Mouse (Mus musculus) neural tube, embryonic 15.5 days (tissue): Measurements from ENCODE around the gene Oxt. TPM values are rescaled to one million over a fixed set of nuclear protein-coding genes. Genes with fewer than 3 reads are reported as not detected.
"Not testable (repeated sequence)": the region's sequence is repeated elsewhere in the genome, so short reads cannot be mapped to it uniquely, and the experiment has no call there.

Experiments
- ATAC-seq: fragments of 200-750 bp; cut with Nextera tagmentation; 2 replicates; pipeline ENCODE4 v1.8.0; 2017; ENCODE audit warnings: mild to moderate bottlenecking, moderate TSS enrichment, moderate library complexity; ENCODE audit not compliant: low FRiP score
- H3K27ac ChIP-seq: fragments of 300-500 bp; sonication (generic); replicated peaks from 2 replicates; pipeline ENCODE4 v1.5.1; 2015; ENCODE audit warnings: mild to moderate bottlenecking, inconsistent platforms
- H3K27me3 ChIP-seq: fragments of 300-500 bp; sonication (generic); replicated peaks from 2 replicates; pipeline ENCODE4 v1.6.1; 2015; ENCODE audit warnings: inconsistent platforms
- H3K36me3 ChIP-seq: fragments of 300-500 bp; sonication (generic); 2 replicates; pipeline ENCODE4 v1.6.1; 2015; ENCODE audit warnings: inconsistent platforms
- H3K4me1 ChIP-seq: fragments of 300-500 bp; sonication (generic); 2 replicates; pipeline ENCODE4 v1.6.1; 2015; ENCODE audit warnings: inconsistent platforms
- H3K4me2 ChIP-seq: fragments of 300-500 bp; sonication (generic); 2 replicates; pipeline ENCODE4 v1.6.1; 2015; ENCODE audit warnings: inconsistent platforms, mild to moderate bottlenecking, moderate library complexity
- H3K4me3 ChIP-seq: fragments of 300-500 bp; sonication (generic); replicated peaks from 2 replicates; pipeline ENCODE4 v1.5.1; 2015; ENCODE audit warnings: mild to moderate bottlenecking, inconsistent platforms
- H3K9ac ChIP-seq: fragments of 300-500 bp; sonication (generic); replicated peaks from 2 replicates; pipeline ENCODE4 v1.6.1; 2015; ENCODE audit warnings: mild to moderate bottlenecking, inconsistent platforms
- H3K9me3 ChIP-seq: fragments of 300-500 bp; sonication (generic); replicated peaks from 2 replicates; pipeline ENCODE4 v1.6.1; 2016; ENCODE audit warnings: inconsistent platforms
- WGBS: fragments of 180-500 bp; shearing (Covaris S2); methylation state at CpG from one replicate; pipeline ENCODE4 v1.1.7; 2015; ENCODE audit warnings: mixed read lengths; 5-methylcytosine and 5-hydroxymethylcytosine counted together
- polyA plus RNA-seq: library from polyadenylated mRNA; unstranded; fragments of >200 nt; fragmentation: Nextera tagmentation; extraction: Ambion mirVana; gene quantifications from 2 replicates; pipeline ENCODE4 v1.2.1, GENCODE M21; 2015

The Oxt gene
- polyA plus RNA-seq, 1 experiment from 2014 or later = not detected

- ATAC-seq = no peak
- H3K4me2 ChIP-seq = no peak overlapping the region
- H3K4me1 ChIP-seq = peaks cover under 1% of the 10 kb centered on the region; the same call in 1 of the 2 replicates
- no peak overlapping the region for H3K4me3 ChIP-seq
- H3K36me3 ChIP-seq = peaks cover 56% of the 10 kb centered on the region
- 97% methylated on average over 2 of the region's 2 CpGs for WGBS
- H3K9me3 ChIP-seq = no peaks in the 10 kb centered on the region
- H3K9ac ChIP-seq = no peak overlapping the region
- no peaks in the 10 kb centered on the region for H3K27me3 ChIP-seq
- H3K27ac ChIP-seq = no peak overlapping the region
These were observed 18.5 kb upstream of the Oxt start for GRCm38 (mm10) chr2:130557462-130557861.

GRCm38 (mm10) chr2:130558015-130558414 is 18.0 kb upstream of the Oxt start:
- Histone ChIP-seq H3K4me3 (no peak overlapping the region), H3K36me3 (peaks cover 50% of the 10 kb centered on the region), H3K9ac (no peak overlapping the region), H3K4me1 (peaks cover 6% of the 10 kb centered on the region), H3K27ac (no peak overlapping the region), H3K9me3 (no peaks in the 10 kb centered on the region), H3K4me2 (no peak overlapping the region), H3K27me3 (no peaks in the 10 kb centered on the region)
- ATAC-seq = no peak
- 70% methylated on average over 2 of the region's 2 CpGs for WGBS

DNA sequence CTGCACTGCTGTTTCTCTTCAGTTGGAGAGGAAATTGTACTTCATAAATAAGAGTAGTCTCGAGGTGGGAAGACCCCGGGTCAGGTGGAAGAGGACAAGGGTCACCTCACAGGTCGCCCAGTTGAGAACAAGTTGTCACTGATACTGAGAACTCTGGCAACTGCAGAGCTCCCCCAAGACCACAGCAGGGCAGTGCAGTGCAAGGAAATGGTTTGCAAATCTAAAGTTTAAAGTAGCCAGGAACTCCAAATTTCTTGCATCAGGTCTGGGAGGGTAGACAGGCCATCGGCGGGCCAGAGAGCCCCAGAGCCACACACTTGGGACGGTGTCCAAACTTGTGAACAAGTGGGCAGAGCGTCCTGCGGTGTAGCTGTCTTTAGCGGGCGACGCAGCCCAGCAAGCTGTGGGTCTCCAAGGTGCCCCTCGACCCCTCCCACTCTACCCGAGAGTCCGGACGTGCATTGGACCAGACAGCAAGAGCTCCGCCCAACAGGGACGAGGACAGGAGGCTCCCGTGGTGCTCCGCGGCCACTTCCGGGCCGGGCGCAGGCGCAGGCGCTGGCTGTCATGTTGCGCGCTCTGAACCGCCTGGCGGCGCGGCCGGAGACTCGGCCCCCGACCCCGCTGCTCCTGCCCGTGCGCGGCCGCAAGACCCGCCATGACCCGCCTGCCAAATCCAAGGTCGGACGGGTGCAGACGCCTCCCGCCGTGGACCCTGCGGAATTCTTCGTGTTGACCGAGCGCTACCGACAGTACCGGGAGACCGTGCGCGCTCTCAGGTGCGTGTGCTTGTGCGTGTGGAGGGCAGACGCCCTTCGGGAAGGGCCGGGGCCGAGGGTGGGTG is 12.5 kb upstream of the Oxt start, which contains the start of gene Mrps26:
Gene Mrps26 (plus strand): TSS at position 531 of the 844 bp plus-strand sequence.
- Histone ChIP-seq H3K4me2 (peak within 1 kb of the TSS; percentile 92), H3K36me3 (peaks cover 23% of the 10 kb centered on the region), H3K27ac (peak within 1 kb of the TSS; percentile 77), H3K9me3 (no peaks in the 10 kb centered on the region), H3K4me3 (peak within 1 kb of the TSS; percentile 96), H3K27me3 (no peaks in the 10 kb centered on the region), H3K9ac (peak within 1 kb of the TSS; percentile 88), H3K4me1 (peaks cover 30% of the 10 kb centered on the region)
- ATAC-seq = peak; percentile 99
- WGBS = under 1% methylated on average over 61 of the region's 61 CpGs

- Histone ChIP-seq H3K27me3 (no peaks in the 10 kb centered on the region), H3K9ac (peak overlapping the region; percentile 88), H3K9me3 (no peaks in the 10 kb centered on the region), H3K4me2 (peak overlapping the region; percentile 92), H3K36me3 (peaks cover 23% of the 10 kb centered on the region), H3K4me1 (peaks cover 30% of the 10 kb centered on the region), H3K4me3 (peak overlapping the region; percentile 96), H3K27ac (peak overlapping the region; percentile 77; the same call in 1 of the 2 replicates)
- under 1% methylated on average over 23 of the region's 23 CpGs for WGBS
- peak; percentile 47; the same call in 1 of the 2 replicates for ATAC-seq
These were observed 11.9 kb upstream of the Oxt start for GRCm38 (mm10) chr2:130564063-130564462.

- H3K27ac ChIP-seq = no peak overlapping the region
- H3K36me3 ChIP-seq = peaks cover 23% of the 10 kb centered on the region
- peak overlapping the region; percentile 92 for H3K4me2 ChIP-seq
- no peaks in the 10 kb centered on the region for H3K27me3 ChIP-seq
- no peaks in the 10 kb centered on the region for H3K9me3 ChIP-seq
- ATAC-seq = no peak
- peaks cover 30% of the 10 kb centered on the region for H3K4me1 ChIP-seq
- WGBS = 81% methylated on average over 8 of the region's 8 CpGs
- peak overlapping the region; percentile 88 for H3K9ac ChIP-seq
- H3K4me3 ChIP-seq = peak overlapping the region; percentile 96
These were observed 11.0 kb upstream of the Oxt start for GRCm38 (mm10) chr2:130564983-130565382.

DNA sequence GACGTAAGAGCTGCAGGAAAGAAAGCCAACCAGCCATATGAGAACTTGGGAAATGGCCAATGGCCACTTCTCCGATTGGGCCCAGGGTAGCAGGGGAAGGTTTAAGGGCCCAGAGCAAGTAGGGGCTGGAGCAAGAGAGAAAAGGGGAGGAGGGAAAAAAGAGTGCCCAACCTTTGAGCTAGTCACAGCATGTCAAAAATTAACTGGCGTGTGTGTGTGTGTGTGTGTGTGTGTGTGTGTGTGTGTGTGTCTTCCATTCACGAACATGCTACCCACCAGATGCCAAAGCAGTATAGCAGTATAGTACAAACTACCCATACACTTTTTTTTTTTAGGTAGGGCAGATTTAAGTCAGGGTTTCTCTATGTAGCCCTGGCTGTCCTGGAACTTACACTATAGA is 7.1 kb upstream of the Oxt start:
- no peak for ATAC-seq
- H3K9ac ChIP-seq = no peak overlapping the region

GRCm38 (mm10) chr2:130569926-130570325 is 6.0 kb upstream of the Oxt start:
- H3K4me1 ChIP-seq = peaks cover 12% of the 10 kb centered on the region
- no peaks in the 10 kb centered on the region for H3K9me3 ChIP-seq
- H3K9ac ChIP-seq = no peak overlapping the region
- no peak for ATAC-seq
- H3K4me3 ChIP-seq = no peak overlapping the region
- H3K27me3 ChIP-seq = peaks cover 5% of the 10 kb centered on the region
- H3K27ac ChIP-seq = no peak overlapping the region
- H3K36me3 ChIP-seq = peaks cover 23% of the 10 kb centered on the region
- no peak overlapping the region for H3K4me2 ChIP-seq

More for the DNA sequence above, 7.1 kb upstream of the Oxt start:
- Histone ChIP-seq H3K36me3 (peaks cover 23% of the 10 kb centered on the region), H3K27me3 (0 out of 2 replicates have a peak, but pooled peaks cover 2% of the 10 kb centered on the region), H3K4me2 (no peak overlapping the region), H3K9me3 (no peaks in the 10 kb centered on the region), H3K4me1 (peaks cover 20% of the 10 kb centered on the region), H3K4me3 (no peak overlapping the region), H3K27ac (no peak overlapping the region)
- WGBS = 77% methylated on average over 4 of the region's 4 CpGs

- WGBS = 84% methylated on average over 5 of the region's 5 CpGs
- H3K27me3 ChIP-seq = peaks cover 55% of the 10 kb centered on the region
These were observed 1.0 kb upstream of the Oxt start for GRCm38 (mm10) chr2:130574960-130575359.

DNA sequence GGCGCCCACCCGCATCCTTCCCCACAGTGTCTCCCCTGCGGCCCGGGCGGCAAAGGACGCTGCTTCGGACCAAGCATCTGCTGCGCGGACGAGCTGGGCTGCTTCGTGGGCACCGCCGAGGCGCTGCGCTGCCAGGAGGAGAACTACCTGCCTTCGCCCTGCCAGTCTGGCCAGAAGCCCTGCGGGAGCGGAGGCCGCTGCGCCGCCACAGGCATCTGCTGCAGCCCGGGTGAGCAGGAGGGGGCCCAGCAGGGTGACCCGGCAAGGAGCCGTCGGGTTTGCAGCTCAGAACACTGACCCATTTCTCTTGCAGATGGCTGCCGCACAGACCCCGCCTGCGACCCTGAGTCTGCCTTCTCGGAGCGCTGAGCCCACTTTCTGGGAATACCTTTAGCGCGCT is 591 bp downstream of the Oxt start:
- H3K9ac ChIP-seq = peak overlapping the region; percentile 17
- not testable (repeated sequence) for H3K27ac ChIP-seq
- WGBS = under 1% methylated on average over 28 of the region's 32 CpGs

More at GRCm38 (mm10) chr2:130574960-130575359, 1.0 kb upstream of the Oxt start:
- Histone ChIP-seq H3K9me3 (no peaks in the 10 kb centered on the region), H3K4me3 (no peak overlapping the region), H3K27ac (no peak overlapping the region), H3K4me2 (no peak overlapping the region), H3K4me1 (peaks cover 19% of the 10 kb centered on the region), H3K9ac (no peak overlapping the region), H3K36me3 (no peaks in the 10 kb centered on the region)
- no peak for ATAC-seq

GRCm38 (mm10) chr2:130577021-130577420 is 1.0 kb downstream of the Oxt start:
- ATAC-seq = no peak
- 3% methylated on average over 9 of the region's 9 CpGs for WGBS
- Histone ChIP-seq H3K27me3 (peaks cover 76% of the 10 kb centered on the region), H3K4me2 (peak overlapping the region; percentile 54), H3K9me3 (no peaks in the 10 kb centered on the region), H3K4me1 (peaks cover 31% of the 10 kb centered on the region), H3K9ac (no peak overlapping the region), H3K36me3 (no peaks in the 10 kb centered on the region), H3K4me3 (peak overlapping the region; percentile 29), H3K27ac (no peak overlapping the region)

More for the DNA sequence above, 591 bp downstream of the Oxt start:
- H3K4me3 ChIP-seq = peak overlapping the region; percentile 29
- H3K4me1 ChIP-seq = peaks cover 31% of the 10 kb centered on the region
- not testable (repeated sequence) for H3K36me3 ChIP-seq, ATAC-seq, H3K9me3 ChIP-seq
- peaks cover 71% of the 10 kb centered on the region for H3K27me3 ChIP-seq
- H3K4me2 ChIP-seq = peak overlapping the region; percentile 54

DNA sequence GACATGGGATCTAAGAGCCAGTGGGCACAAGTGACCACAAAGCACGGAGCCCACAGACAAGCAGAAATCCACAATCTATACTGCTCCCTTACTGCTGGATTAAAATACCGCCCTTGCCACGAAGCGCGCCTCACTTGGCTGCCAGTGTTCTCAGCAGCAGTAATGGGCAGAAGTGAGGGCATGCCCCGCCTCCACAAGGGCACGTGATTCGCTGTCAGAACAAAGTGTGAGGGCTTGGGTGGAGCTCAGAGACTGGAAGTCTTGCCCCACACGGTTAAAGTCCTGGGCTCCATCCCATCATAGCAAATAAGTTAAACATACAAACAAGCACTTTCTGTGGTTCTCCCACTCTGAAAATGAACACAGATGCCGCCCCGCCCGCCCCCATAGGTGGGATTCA is 1.7 kb downstream of the Oxt start:
- 3% methylated on average over 12 of the region's 12 CpGs for WGBS

DNA sequence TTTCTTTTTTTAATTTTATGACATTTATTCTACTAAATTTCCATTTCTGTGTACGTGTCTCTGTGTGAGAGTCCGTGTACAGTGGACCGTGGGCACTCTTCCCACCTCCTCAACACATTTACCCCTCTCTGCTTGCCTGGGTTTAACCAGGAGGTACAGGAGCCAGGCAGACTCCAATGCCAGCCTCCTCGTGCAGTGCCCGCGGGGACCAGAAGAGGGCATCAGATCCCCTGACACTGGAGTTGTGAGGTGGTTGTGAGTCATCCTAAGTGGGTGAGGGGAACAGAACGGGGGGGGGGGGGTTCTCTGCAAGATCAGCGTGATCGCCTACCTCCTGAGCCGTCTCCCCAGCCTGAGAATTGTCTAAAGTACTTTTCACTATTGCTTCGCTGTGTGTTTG is 2.2 kb downstream of the Oxt start:
- no peak overlapping the region for H3K9ac ChIP-seq
- H3K4me3 ChIP-seq = no peak overlapping the region
- H3K36me3 ChIP-seq = no peaks in the 10 kb centered on the region
- ATAC-seq = no peak
- no peak overlapping the region for H3K4me2 ChIP-seq
- H3K27ac ChIP-seq = no peak overlapping the region
- no peaks in the 10 kb centered on the region for H3K9me3 ChIP-seq
- 5% methylated on average over 11 of the region's 11 CpGs for WGBS
- peaks cover 86% of the 10 kb centered on the region for H3K27me3 ChIP-seq
- H3K4me1 ChIP-seq = peaks cover 31% of the 10 kb centered on the region

More for the DNA sequence above, 1.7 kb downstream of the Oxt start:
- 0 out of 2 replicates have a peak overlapping the region, but pooled peaks have one; percentile 2 for H3K4me3 ChIP-seq
- H3K4me1 ChIP-seq = peaks cover 31% of the 10 kb centered on the region
- no peak overlapping the region for H3K9ac ChIP-seq
- peak overlapping the region; percentile 27 for H3K4me2 ChIP-seq
- H3K27ac ChIP-seq = no peak overlapping the region
- peaks cover 82% of the 10 kb centered on the region for H3K27me3 ChIP-seq
- no peak; the same call in 1 of the 2 replicates for ATAC-seq
- no peaks in the 10 kb centered on the region for H3K9me3 ChIP-seq
- no peaks in the 10 kb centered on the region for H3K36me3 ChIP-seq
